Mouse (Mus musculus) WW6 (cell line): ENCODE data around the gene Mrc2.

ENCODE experiments used
- DNase-seq: peaks from one replicate; pipeline ENCODE4 v3.0.0-alpha.2; 2013; ENCODE audit warnings: low read depth, low spot score

The Mrc2 gene

DNA sequence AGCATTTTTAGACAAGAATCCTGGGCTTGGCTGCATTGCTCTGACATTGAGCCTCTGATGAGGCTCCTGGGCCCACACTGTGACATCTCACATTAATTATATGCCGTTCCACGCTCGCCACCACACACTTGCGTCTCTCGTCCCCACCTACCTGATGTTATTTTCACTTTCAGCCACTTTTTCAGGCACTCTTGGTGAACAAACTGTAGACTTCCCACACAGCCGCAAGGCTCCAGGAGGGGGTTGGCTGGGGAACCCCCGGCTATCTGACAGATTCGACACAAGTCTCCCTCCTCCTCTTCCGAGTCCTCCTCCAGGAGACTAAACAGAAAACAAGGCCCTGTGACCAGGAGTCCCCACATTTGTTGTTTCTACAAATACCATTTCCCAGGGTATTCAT, 92.8 kb downstream of the Mrc2 start:
- DNase-seq, result no peak

DNA sequence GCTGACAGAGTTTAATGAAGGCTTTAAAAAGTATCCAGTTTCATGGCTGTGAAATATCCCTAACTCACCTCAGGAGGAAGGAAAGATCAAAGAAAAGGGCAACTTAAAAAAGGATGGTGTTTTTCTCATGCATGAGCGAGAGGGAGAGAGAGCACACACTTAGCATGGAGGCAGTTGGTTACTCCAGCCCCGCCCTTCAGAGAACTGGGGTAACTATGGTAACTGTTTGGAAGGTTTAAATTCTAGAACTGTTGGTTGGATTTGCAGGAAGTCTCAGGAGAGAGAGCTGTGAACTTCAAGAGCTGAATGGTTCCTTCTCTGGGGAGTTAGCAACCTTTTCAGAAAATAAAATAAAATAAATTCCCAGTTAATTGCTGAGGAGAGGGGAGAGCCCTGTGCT, 96.2 kb downstream of the Mrc2 start:
- DNase-seq, result no peak

DNA sequence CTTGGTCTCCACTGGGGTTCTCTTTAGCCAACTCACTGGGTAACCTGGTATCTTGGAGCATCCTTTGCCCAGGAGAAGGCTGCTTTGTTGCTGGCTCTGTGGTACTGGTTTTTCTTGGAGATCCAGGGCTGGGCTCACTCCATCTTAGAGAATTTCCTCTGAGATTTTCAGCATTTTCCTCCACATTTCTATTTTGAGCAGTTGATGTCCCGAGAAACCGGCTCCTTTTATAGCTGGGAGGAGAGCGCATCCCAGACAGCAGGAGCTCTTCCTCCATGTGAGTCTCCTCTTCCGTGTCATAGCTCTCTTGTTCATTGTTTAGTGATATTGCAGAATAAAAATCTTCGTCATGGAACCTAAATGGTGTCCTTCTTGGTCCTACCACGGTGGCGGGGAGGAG, 97.8 kb downstream of the Mrc2 start:
- DNase-seq, result no peak
